Mouse (Mus musculus): ENCODE results near the gene Rad1. TPM values are rescaled to one million over a fixed set of nuclear protein-coding genes. Genes with fewer than 3 reads are reported as not detected.

Gene Rad1
- 23.3 and 24.2 TPM in 2 replicates for polyA plus RNA-seq (2012; rRNA removed)

GRCm38 (mm10) chr15:10485484-10486364 lies at the start of gene Rad1, which contains the start of gene Brix1:
TSS of gene Rad1 (plus strand) at chr15:10486018.
TSS of gene Brix1 (minus strand) at chr15:10485947.

GRCm38 (mm10) chr15:10470151-10470831 lies 15.5 kb upstream of the Rad1 start, which contains the start of gene Dnajc21:
TSS of gene Dnajc21 (minus strand) at chr15:10470516.

Other genes with a start within 250 kb of the Rad1 start
- gene Gm21973, start 160.6 kb upstream of the Rad1 start, polyA plus RNA-seq (2012; rRNA removed) = not detected in 2 replicates
- not detected in 2 replicates for gene Agxt2, start 127.5 kb upstream of the Rad1 start, polyA plus RNA-seq (2012; rRNA removed)
- gene Dnajc21, start 15.5 kb upstream of the Rad1 start, polyA plus RNA-seq (2012; rRNA removed) = 10.2 and 11.9 TPM in 2 replicates
- 18.2 and 18.5 TPM in 2 replicates for gene Brix1, start 71 bp upstream of the Rad1 start, polyA plus RNA-seq (2012; rRNA removed)
- gene Ttc23l, start 72.7 kb downstream of the Rad1 start, polyA plus RNA-seq (2012; rRNA removed) = 0.03 TPM in 1 of 2 replicates, not detected in the other
- 9.8 and 10.8 TPM in 2 replicates for gene Rai14, start 228.6 kb downstream of the Rad1 start, polyA plus RNA-seq (2012; rRNA removed)

Measured in central nervous system, embryonic 18 days (tissue).